Mouse (Mus musculus) induced T-regulatory cell, adult 2 months (primary cell): Measurements from ENCODE around the gene B830017H08Rik.

Experiments
- DNase-seq: peaks from one replicate; pipeline ENCODE4 v3.0.0-alpha.2; 2012; ENCODE audit warnings: low read depth

Gene B830017H08Rik

DNA sequence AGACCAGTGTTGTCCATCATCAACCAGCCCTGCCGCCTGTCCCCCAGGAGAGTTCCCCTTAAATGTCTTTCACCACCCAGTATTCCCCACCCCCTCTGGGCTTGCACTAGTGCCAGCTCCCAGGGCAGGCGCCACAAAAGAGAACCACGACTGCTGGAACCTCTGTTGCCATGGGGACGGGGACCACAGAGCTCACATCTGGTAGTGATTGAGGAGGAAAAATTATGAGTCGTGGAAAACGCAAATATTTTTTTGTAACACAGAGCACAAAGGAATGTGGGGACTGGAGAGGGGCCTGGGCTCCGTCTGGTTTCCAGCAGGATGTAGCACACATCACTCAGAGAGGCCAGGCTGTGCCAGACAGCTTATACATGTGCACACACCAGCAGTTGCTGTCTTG is 23.2 kb upstream of the B830017H08Rik start:
- no peak for DNase-seq

DNA sequence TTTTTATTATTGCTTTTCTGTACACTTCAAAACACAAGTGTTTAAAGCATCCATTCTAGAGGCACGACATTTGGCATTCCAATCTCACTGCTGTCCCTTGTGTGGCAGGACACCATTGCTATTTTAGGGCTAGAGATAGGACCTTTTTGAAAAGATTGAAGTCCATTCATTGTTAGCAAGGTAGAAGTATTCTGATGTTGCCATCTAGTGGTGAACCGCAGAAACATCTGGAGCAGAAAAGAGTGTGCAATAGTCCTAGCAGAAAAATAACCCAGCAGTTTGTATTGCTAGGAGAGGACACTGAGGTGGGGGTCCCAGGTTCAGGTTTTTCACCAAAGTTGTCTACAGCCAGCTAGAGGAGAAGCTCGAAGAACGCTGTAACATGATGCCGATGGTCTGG is 20.8 kb upstream of the B830017H08Rik start:
- DNase-seq, result peak; percentile 67

DNA sequence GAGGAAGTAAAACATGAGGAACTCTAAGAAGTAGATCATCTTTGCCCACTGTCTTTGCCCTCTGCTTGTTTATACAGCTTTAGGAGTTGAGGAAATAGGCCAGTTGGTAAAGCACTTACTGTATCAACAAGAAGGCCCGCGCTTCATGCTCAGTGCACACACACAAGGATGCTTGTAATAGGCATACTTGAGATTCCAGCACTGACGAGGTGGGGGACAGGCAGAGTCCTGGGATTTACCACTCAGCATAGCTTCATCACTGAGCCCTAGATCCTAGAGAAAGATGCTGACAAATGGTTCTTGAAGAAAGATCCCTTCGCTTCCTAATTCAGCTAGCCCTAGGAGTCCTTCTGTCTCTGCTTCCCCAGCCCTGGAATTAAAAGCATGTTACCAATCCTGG is 19.7 kb upstream of the B830017H08Rik start:
- DNase-seq, result no peak

DNA sequence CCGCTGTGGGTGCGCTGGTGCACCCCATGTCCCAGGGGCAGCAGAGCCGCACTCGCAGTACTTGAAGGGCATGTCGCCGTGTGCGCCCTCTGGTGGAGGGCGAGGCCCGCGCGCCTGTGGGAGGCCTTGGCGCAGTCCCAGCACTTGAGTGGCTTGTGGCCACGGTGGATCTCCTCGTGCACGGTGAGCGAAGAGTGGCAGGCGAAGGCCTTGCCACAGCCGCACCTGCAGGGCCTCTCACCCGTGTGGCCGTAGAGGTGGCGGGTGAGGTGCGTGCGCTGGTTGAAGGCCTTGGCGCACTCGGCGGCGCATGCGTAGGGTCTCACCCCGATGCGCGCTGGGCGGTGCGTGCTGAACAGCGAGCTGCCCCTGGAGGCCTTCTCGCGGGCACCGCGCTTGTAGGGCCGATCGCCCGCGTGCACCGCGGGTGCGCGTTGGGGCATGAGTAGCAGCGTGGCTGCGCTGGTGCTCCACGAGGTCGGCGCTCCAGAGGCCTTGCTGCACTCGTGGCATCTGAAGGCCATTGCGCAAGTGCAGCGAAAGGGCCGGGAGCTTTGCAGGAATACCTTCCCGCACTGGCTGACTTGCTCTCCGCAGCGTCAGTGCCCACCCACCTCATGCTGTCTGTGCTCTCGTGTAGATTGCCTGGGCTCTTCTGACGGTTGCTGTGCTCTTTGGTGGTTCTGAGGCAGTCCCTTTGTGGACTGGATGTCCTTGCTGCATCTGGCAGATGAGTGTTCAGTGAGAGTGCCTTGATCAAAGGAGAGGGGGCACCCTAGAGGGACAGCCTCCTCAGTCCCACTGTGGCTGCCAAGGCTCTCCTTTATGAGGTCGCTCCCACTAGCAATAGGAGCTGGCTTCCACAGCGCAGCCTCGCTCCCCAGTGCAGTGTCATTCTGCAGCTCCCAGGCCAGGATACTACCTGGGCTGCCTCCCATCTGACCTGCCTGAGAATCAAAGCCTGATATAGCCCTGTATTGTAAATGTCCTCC is 17.2 kb upstream of the B830017H08Rik start:
- DNase-seq, result peak; percentile 88

DNA sequence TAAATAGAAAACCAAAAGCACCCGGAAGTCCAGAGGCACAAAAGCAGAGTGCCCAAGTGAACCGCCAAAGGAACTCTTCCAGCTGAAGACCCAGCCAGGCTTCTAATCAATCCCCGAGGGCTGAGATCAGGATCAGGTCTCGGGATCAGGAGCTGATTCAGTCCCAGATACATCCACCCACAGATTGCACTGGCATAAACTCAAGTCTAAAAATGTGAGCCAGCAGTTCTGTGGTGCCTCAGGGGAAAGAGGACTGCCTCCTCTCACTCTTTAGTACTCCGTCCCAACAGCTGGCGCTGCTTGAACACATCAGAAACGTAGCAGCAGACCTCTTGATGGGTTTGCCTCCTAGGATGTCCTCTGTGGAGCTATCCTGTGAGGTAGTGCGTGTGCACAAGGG is 16.4 kb upstream of the B830017H08Rik start:
- DNase-seq, result no peak

DNA sequence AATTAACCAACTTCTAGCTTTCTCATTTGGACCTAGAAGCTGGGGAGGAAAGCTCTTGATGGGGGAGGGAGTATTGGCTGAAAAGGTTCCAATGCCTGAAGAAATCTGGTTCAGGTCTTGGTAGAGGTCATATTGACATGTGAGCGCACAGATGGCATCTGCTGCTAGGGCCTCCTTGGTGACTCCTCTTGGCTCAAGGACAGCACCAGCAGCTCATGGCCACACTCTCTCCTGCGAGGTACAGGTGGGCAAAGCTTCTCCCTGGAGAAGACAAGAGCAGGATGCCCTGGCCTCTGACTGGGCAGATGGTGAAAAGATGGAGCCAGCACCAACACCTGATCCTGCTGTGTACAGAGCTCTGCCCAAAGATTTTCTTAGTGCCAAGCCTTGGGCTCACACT is 6.4 kb upstream of the B830017H08Rik start:
- no peak for DNase-seq

DNA sequence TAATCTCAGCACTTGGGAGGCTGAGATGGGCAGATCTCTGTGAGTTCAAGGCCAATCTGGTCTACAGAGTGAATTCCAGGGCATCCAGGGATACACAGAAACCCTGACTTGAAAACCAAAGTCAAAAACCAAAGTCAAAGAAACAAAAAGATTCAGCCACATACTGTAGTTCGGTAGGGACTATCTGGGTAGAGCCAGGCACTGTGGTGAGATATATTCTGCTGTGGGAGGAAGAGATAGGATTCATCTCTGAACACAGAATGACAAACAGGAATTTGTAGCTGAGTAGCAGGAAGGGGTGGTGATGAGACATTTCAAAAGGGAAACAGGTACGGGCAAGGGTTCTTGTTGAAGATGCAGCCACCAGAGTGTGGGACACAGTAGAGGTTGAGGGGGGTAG is 4.7 kb upstream of the B830017H08Rik start:
- DNase-seq, result no peak

DNA sequence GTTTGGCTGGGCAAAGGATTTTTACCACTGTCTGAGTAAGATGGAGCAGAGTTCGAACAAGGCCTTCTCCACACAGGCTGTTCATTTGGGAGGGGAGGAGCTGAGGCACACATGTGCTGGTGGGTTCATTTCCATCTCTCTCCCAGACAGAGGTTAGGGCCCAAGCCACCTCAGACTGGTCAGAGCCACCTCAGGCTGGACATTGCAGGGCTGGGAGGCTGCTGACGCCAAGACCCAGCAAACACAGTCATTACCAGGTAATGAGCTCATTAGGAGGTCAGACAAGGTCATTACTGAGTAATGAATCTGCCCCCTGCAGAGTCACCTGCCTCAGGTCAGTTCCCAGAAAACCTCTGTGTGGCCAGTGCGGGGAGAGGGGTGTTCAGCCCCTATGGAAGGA is 4.1 kb upstream of the B830017H08Rik start:
- DNase-seq, result no peak

DNA sequence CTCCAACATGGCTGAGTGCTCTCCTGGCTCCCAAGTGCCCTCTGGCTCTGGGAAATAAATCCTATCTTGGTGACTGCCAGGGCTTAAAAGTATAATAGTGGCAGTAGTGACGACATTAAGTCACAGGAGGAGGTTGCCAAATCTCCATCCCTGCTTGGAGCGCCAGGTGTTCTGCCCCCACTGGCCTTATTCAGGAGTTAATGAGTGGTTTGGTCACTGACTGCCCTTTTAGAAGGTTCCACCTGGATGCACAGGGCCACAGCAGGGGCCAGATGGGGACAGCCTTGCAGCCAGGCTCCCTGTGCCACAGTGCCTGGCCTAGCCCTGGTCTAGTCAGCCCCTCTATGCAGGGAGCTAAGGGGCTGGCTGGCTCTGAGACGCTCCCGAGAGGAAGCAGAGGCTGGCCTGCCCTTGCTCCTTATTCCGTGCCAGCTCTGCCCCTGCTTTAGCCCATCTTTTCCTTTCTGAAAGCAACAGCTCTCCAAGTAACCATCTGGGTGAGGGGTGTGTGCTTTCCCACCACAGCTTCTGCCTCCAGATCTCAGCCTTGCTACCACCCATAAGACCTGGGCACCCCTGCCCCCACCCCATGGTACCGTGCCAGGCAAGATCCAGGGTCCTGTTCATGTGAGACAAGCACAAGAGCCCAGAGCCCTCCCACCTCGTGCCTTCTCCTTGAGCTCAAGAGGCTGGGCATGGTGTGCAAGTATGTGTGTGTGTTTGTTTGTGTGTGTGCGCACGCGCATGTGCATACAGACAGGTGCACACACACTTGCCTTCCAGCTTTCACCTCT is 2.3 kb upstream of the B830017H08Rik start:
- DNase-seq, result no peak

DNA sequence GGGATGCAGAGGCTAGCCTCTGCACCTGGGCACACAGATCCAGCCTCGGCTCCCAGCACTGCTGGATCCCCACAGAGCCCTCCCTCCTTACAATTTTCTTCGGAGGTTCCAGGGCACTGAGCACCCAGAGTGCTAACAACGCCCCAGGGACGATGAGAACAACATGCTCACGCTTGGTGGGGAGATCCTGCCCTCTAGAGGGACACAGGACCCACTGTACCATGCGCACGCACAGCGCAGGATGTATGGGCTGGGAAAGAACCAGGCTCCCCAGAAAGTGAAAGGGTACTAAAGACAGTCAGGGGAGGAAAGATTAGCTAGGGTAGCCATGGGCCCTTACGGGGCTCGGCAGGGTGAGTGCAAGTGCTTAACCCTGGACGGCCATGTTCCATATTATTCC is 1.1 kb upstream of the B830017H08Rik start:
- no peak for DNase-seq

DNA sequence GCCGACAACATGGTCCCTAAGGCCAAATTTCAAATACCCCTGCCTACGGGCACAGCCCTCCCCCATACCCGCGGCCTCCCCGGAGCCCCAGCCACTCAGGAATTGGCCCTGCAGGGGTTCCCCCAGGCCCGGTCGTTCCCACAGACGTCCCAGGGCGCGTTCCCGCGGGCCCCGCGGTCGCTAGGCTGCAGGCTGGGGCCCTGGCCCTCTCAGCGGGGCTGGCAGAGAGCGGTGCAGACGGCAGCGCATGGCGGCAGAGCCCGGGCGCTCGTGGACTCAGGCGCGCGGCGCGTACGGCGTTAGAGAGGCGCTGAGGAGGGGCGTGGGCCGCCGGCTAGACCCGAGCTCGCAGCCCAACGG is 380 bp downstream of the B830017H08Rik start:
- no peak for DNase-seq

DNA sequence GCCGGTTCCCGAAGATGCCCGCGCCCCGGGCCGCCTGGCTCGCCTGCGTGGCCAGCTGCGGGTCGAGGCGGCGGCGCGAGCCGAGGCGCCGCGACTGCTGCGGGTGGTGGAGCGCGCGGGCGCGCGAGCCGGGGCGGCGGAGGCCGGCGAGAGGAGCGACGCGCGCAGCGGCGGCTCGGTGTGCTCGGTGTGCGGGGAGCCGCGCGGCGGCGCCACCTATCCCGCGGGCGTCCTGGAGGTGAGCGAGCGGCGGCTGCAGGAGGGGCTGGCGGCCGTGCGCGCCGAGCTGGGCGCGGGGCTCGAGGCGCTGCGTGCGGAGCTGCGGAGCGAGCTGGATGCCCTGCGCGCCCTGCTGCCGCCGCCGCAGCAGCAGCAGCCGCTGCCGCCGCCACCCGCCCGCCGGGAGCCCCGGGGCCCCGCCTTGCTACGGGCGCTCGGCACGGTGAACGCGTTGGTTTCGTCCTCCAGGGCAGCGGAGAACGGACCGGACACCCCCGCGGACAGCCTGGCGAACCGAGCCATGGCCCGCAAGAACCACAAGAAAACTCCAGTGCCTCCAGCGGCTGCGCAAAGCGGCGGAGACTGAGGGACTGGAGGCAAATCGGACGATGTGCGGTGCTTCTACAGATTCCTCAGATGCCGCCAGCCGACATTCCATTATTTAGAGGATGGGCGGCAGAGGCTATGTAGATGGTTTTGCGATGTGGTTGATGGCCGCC is 919 bp downstream of the B830017H08Rik start:
- DNase-seq, result no peak

DNA sequence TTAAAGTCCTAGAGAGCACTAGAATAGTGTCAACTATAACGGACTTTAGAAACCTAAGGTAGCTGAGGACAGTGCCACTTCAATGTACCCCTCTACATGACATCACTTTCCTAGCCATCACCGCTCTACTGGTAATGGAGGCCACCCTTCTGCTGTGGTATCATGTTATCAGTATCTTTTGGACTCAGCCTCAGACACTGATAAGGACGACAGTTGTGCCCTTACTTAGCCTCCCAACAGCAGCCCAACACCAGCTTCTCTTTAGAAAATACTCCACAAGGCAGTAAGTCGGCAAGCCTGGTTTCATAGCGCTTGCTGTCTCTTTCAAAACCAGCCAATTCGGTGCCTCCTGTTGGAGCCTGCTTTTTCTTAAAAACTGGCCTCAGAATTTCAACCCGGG is 1.6 kb downstream of the B830017H08Rik start:
- DNase-seq, result no peak

DNA sequence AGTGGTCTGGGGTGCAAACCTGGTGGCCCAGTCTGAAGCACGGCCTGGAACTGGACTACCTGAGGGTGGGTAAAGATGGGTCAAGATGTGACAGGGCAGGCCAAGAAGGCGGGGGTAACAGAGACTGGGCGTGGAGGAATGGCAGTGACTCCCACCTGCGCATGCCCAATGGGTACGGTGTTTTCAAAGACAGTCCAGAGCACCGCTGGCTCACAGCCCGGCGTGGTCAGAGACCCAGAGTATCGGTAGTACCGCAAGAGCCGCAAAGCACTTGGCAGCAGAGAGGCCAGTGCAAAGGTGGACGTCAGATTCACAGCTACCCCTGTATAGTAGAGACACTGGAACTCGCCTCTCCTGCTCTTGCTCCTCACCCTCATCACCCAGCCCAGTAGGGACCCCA is 2.6 kb downstream of the B830017H08Rik start:
- DNase-seq, result no peak

DNA sequence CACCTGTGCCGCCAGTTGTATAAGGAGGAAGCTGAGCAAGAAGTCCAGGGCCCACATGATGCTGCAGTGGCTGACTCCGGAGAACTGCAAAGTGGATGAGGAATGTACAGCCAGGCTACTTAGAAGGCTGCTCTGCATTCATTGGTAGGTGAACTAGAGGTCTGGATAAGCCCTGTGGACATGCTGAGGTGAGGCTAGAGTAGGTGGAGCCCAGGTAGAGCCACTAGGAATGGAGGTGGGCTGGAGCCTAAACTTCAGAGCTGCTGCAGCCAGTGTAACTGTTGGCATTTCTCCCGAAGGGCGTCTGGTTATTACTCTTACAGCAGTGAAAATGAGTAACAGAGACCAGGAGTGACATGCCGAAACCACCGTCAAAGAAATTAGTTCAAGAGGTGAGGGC is 5.1 kb downstream of the B830017H08Rik start, which contains the start of gene Car15:
Gene Car15 (minus strand): TSS at position 314 of the 400 bp plus-strand sequence.
- DNase-seq, result no peak

DNA sequence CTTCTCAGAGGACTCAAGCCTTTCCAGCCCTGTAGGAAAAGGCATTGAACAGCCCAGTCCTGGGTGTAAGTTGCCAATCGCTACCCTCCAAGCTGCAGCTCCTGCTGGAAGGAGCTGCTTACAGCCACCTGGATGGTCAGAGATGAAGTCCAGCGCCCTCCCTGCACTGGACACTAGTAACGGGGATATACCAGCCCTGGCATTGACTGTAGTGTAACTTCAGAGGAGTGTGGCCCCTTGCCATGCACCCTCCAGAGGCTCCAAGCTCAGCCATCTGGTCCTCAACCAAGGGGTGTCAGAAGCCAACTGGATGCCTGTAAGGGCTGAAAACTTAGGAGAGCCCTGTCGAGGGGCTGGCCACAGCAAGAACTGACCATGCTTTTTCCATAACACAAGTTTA is 7.1 kb downstream of the B830017H08Rik start:
- DNase-seq, result no peak

DNA sequence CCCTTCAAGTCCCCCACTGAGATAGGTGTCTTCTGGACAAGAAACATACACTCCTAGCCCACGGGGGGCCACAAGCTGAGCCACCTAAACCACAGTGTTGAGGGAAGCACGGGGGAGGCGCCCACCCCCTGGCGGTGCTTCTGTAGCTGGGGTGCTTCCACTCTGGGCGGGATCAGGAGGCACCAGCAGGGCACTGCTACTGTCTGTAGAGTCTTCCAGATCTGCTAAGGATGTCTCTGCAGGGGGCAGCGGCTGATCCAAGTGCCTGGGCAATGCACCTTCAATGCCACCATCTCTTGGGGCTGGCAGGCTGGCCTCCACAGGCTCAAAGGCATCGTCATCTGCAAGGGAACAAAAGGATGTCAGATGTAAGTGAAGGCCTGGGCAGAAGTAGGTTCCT is 9.5 kb downstream of the B830017H08Rik start:
- DNase-seq, result no peak

DNA sequence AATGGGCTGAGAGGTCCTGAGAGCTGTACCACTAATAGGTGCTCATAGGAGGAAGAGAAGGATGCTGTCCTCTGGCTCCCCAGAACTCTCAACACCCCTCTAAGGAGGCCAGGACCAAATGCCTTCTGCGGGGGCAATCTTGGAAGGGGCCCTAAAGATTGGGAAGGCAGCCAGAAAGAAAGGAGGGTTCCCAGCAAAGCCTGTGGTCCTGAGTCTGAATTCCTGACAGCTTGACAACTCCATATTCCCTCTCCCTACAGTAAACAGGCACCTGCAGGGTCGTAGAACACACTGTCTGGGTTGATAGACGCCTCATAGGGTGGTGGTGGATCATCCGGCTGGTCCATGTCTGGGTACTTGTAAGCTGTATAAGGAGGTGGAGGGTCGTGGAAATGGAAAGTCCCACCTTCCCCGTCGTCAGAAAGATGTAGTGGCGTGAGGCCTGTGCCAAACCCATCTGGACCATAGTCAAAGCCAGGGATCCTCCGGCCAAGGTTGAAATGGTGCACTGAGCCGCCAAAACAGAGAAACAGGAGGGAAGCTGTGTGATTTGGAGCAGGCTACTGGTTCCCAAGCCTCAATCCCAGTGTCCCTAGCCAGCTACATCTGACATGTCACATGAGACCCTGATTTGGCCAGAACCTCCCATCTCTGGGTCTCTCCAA is 10.9 kb downstream of the B830017H08Rik start:
- DNase-seq, result no peak

DNA sequence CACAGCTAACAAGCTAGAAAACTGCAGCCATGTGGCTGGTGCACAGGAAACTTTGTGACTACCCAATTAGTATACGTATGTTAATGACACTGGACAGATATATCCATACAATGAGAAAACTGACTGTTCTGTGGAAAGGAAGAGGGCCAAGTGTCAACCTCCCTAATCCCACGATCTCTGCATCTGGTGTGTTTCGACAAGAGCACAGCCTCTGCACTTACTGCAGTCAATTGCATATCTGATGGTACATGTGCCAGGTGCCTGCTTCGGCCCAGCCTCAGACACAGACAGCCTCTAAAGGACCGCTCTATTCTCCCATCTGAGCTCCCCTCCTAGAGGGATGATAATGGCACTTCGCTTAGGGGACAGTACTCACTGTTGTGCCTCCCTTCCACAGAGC is 15.5 kb downstream of the B830017H08Rik start:
- DNase-seq, result no peak

DNA sequence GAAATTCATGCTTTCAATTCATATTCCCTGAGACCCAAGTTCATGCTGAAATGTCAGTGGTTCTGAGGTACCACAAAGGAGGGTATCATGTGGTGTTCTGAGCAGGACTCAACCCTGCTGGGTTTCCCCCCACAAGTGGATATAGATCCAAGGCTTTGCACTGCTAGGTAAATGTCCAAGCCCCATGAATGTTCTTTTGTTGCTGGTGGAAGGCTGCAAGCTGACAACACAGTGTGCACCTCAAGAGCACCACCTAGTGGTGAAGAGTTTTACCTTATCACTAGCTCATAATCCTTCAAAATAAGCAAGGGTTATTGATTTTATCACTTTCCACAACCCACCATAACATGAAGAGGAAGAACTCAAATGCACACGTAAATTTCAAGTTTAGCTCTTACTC is 16.0 kb downstream of the B830017H08Rik start:
- peak; percentile 72 for DNase-seq

DNA sequence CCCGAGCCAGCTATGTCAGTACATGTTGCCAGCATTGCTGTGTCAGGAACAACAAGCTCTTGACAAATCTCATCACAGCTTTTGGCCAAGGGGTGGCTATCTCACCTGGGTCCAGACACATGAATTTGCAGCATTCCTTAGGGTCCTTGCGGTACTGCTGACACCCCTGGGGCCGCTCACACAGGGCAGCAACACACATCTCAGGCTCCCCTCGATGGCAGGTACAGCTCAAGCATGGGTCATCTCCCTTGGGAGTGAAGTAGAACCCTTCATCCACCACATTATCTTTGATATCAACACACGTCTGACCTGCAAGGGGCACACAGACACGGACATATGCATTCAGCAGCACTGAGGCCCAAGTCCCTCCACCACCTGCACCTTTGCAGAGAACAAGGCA is 16.6 kb downstream of the B830017H08Rik start:
- no peak for DNase-seq

DNA sequence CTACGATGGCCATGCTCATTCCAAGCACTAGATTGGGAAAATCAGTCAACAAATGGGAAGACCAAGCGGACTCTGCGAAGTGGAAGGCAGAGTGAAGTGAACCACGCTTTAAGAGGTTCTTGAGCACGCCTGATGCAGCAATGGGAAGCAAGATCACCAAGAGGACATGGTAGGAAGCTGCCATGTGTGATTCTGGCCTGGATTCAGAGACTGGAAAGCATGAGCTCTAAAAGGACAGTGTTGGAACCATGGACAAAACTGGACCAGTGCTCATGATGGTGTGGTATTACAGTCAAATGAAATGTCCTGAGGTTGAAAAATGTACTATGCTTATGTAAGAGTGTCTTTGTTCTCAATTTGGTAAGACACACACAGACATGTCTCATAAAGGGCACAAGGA is 18.4 kb downstream of the B830017H08Rik start:
- DNase-seq, result no peak
